8 mouse cellular contexts compared by ENCODE assay signal in genomic region chr16:32867919-32868552, GRCm38 (mm10). TPM values are rescaled to one million over a fixed set of nuclear protein-coding genes. Genes with fewer than 3 reads are reported as not detected.
DNase-seq lines count a peak whose midpoint lies in the region; ATAC-seq and TF ChIP-seq lines count a peak whose summit lies in the region.

No protein-coding gene starts in this region.

- H3K36me3 ChIP-seq in embryonic facial prominence, embryonic 13.5 days: 0 out of 2 replicates have a peak, but pooled peaks cover 3% of the 10 kb centered on the region
- no peaks in the 10 kb centered on the region for H3K36me3 ChIP-seq in kidney, adult 2 months (ENCODE audit: control insufficient read depth, insufficient read depth, low read length)
- H3K36me3 ChIP-seq in limb, embryonic 12.5 days: 0 out of 2 replicates have a peak, but pooled peaks cover 5% of the 10 kb centered on the region
- H3K36me3 ChIP-seq in midbrain, embryonic 15.5 days (replicated peaks): no peaks in the 10 kb centered on the region
- H3K36me3 ChIP-seq in spleen, adult 2 months (ENCODE audit: control insufficient read depth, insufficient read depth, low read length): peaks cover 5% of the 10 kb centered on the region

- H3K4me3 ChIP-seq in embryonic facial prominence, embryonic 13.5 days: peak overlapping the region; percentile 71
- peak overlapping the region; percentile 87 for H3K4me3 ChIP-seq in kidney, adult 2 months (ENCODE audit: insufficient read depth, low read depth, low read length)
- peak overlapping the region; percentile 84 for H3K4me3 ChIP-seq in limb, embryonic 12.5 days (replicated peaks)
- peak overlapping the region; percentile 92 for H3K4me3 ChIP-seq in midbrain, embryonic 15.5 days
- H3K4me3 ChIP-seq in spleen, adult 2 months (ENCODE audit: extremely low read depth, insufficient read depth, insufficient read length): peak overlapping the region; percentile 83

- H3K9me3 ChIP-seq in embryonic facial prominence, embryonic 13.5 days: no peaks in the 10 kb centered on the region
- no peaks in the 10 kb centered on the region for H3K9me3 ChIP-seq in limb, embryonic 12.5 days
- H3K9me3 ChIP-seq in midbrain, embryonic 15.5 days: no peaks in the 10 kb centered on the region

- TF ChIP-seq CTCF in kidney, adult 2 months (conservative IDR thresholded peaks at IDR 0.05; ENCODE audit: insufficient read depth, insufficient read length, low read depth, low read length): no peak
- no peak for TF ChIP-seq CTCF in spleen, adult 2 months (IDR thresholded peaks at IDR 0.05; ENCODE audit: extremely low read depth, insufficient read depth, insufficient read length, insufficient replicate concordance)

- under 1% methylated on average over 35 of the region's 35 CpGs for WGBS in embryonic facial prominence, embryonic 13.5 days
- WGBS in kidney, adult 2 months: under 1% methylated on average over 35 of the region's 35 CpGs
- under 1% methylated on average over 35 of the region's 35 CpGs for WGBS in limb, embryonic 12.5 days
- WGBS in midbrain, embryonic 15.5 days: 0% methylated on average over 35 of the region's 35 CpGs
- WGBS in spleen, adult 2 months: under 1% methylated on average over 35 of the region's 35 CpGs

- H3K27me3 ChIP-seq in embryonic facial prominence, embryonic 13.5 days: no peaks in the 10 kb centered on the region
- H3K27me3 ChIP-seq in kidney, adult 2 months (replicated peaks; ENCODE audit: control insufficient read depth, insufficient read depth, low read length): no peaks in the 10 kb centered on the region
- no peaks in the 10 kb centered on the region for H3K27me3 ChIP-seq in limb, embryonic 12.5 days
- H3K27me3 ChIP-seq in midbrain, embryonic 15.5 days (replicated peaks): no peaks in the 10 kb centered on the region
- H3K27me3 ChIP-seq in spleen, adult 2 months (ENCODE audit: control insufficient read depth, insufficient read depth, low read length): no peaks in the 10 kb centered on the region

- peaks cover 14% of the 10 kb centered on the region for H3K4me1 ChIP-seq in embryonic facial prominence, embryonic 13.5 days
- H3K4me1 ChIP-seq in kidney, adult 2 months (ENCODE audit: control insufficient read depth, insufficient read depth, low read length): peaks cover 19% of the 10 kb centered on the region
- H3K4me1 ChIP-seq in limb, embryonic 12.5 days (replicated peaks): peaks cover 12% of the 10 kb centered on the region
- peaks cover 28% of the 10 kb centered on the region for H3K4me1 ChIP-seq in midbrain, embryonic 15.5 days
- H3K4me1 ChIP-seq in spleen, adult 2 months (ENCODE audit: control insufficient read depth, insufficient read depth, insufficient read length): peaks cover 10% of the 10 kb centered on the region; the same call in 1 of the 2 replicates

- TF ChIP-seq POLR2A in kidney, adult 2 months (IDR thresholded peaks at IDR 0.05; ENCODE audit: low read depth, low read length): peak; percentile 44
- TF ChIP-seq POLR2A in spleen, adult 2 months (IDR thresholded peaks at IDR 0.05; ENCODE audit: low read depth, low read length): peak; percentile 60

- peak overlapping the region; percentile 61 for H3K27ac ChIP-seq in embryonic facial prominence, embryonic 13.5 days
- H3K27ac ChIP-seq in kidney, adult 2 months (ENCODE audit: insufficient read depth, low read depth, low read length): peak overlapping the region; percentile 58
- no peak overlapping the region for H3K27ac ChIP-seq in limb, embryonic 12.5 days
- peak overlapping the region; percentile 90 for H3K27ac ChIP-seq in midbrain, embryonic 15.5 days
- H3K27ac ChIP-seq in spleen, adult 2 months (ENCODE audit: insufficient read depth, low read length): peak overlapping the region; percentile 88

- ATAC-seq in embryonic facial prominence, embryonic 13.5 days (ENCODE audit: insufficient number of reproducible peaks, insufficient read depth, low FRiP score, low TSS enrichment, low read depth): peak; percentile 95
- ATAC-seq in limb, embryonic 12.5 days (ENCODE audit: insufficient number of reproducible peaks, insufficient read depth, low FRiP score, low TSS enrichment, low read depth): peak; percentile 99
- ATAC-seq in midbrain, embryonic 15.5 days (replicated peaks): peak; percentile 100

- H3K4me2 ChIP-seq in embryonic facial prominence, embryonic 13.5 days: peak overlapping the region; percentile 84
- peak overlapping the region; percentile 88 for H3K4me2 ChIP-seq in limb, embryonic 12.5 days
- H3K4me2 ChIP-seq in midbrain, embryonic 15.5 days: peak overlapping the region; percentile 79

- H3K9ac ChIP-seq in embryonic facial prominence, embryonic 13.5 days: peak overlapping the region; percentile 84
- H3K9ac ChIP-seq in limb, embryonic 12.5 days (replicated peaks): peak overlapping the region; percentile 79
- H3K9ac ChIP-seq in midbrain, embryonic 15.5 days: peak overlapping the region; percentile 94

- peak; percentile 95 for DNase-seq in 3134 (ENCODE audit: extremely low read depth, insufficient read length, low spot score)
- DNase-seq in adrenal gland, postnatal 36 days: peak; percentile 92 to 93
- DNase-seq in heart, adult 18-20 months: peak; percentile 96 to 97
- peak; percentile 96 for DNase-seq in kidney, adult 2 months
- DNase-seq in spleen, adult 2 months (ENCODE audit: low read depth in 1 of 2, low spot score in 2 of 2): peak; percentile 74 to 89

RNA-seq across cellular contexts. Expression of gene Fyttd1, which starts 9.3 kb away (rescaled TPM):
- 100 to 1,000 TPM; 104 to 118 TPM for total RNA-seq in adrenal gland, postnatal 36 days (2021)
- 108 and 114 TPM in 2 replicates for polyA plus RNA-seq in embryonic facial prominence, embryonic 13.5 days (2015; fragmentation: Nextera tagmentation; extraction: Ambion mirVana)
- 100 to 1,000 TPM; 105 to 106 TPM for total RNA-seq in heart, adult 18-20 months (2021)
- 6.2 and 9.0 TPM in 2 replicates for polyA plus RNA-seq in kidney, adult 2 months (2012; rRNA removed)
- polyA plus RNA-seq in limb, embryonic 12.5 days (2016; fragmentation: Nextera tagmentation; extraction: Ambion mirVana): 118 and 121 TPM in 2 replicates
- 100 and 110 TPM in 2 replicates for polyA plus RNA-seq in midbrain, embryonic 15.5 days (2015; fragmentation: Nextera tagmentation; extraction: Ambion mirVana)
- polyA plus RNA-seq in spleen, adult 2 months (2012; rRNA removed): 3.7 and 4.1 TPM in 2 replicates

RNA-seq across cellular contexts. Expression of gene Rubcn, which starts 9.5 kb away (rescaled TPM):
- 10 to 100 TPM; 26.7 to 29.9 TPM for total RNA-seq in adrenal gland, postnatal 36 days (2021)
- 16.0 and 20.3 TPM in 2 replicates for polyA plus RNA-seq in embryonic facial prominence, embryonic 13.5 days (2015; fragmentation: Nextera tagmentation; extraction: Ambion mirVana)
- total RNA-seq in heart, adult 18-20 months (2021): 10 to 100 TPM; 28.3 to 29.7 TPM
- polyA plus RNA-seq in kidney, adult 2 months (2012; rRNA removed): 36.9 and 38.9 TPM in 2 replicates
- polyA plus RNA-seq in limb, embryonic 12.5 days (2016; fragmentation: Nextera tagmentation; extraction: Ambion mirVana): 16.3 and 19.3 TPM in 2 replicates
- 37.3 and 38.0 TPM in 2 replicates for polyA plus RNA-seq in midbrain, embryonic 15.5 days (2015; fragmentation: Nextera tagmentation; extraction: Ambion mirVana)
- 74.6 and 88.1 TPM in 2 replicates for polyA plus RNA-seq in spleen, adult 2 months (2012; rRNA removed)

RNA-seq across cellular contexts. Expression of gene Lrch3, which starts 45.9 kb away (rescaled TPM):
- 10 to 100 TPM; 30.5 to 34.4 TPM for total RNA-seq in adrenal gland, postnatal 36 days (2021)
- 32.7 and 34.1 TPM in 2 replicates for polyA plus RNA-seq in embryonic facial prominence, embryonic 13.5 days (2015; fragmentation: Nextera tagmentation; extraction: Ambion mirVana)
- 10 to 100 TPM; 19.9 to 21.4 TPM for total RNA-seq in heart, adult 18-20 months (2021)
- 20.6 and 21.0 TPM in 2 replicates for polyA plus RNA-seq in kidney, adult 2 months (2012; rRNA removed)
- polyA plus RNA-seq in limb, embryonic 12.5 days (2016; fragmentation: Nextera tagmentation; extraction: Ambion mirVana): 40.6 and 41.3 TPM in 2 replicates
- polyA plus RNA-seq in midbrain, embryonic 15.5 days (2015; fragmentation: Nextera tagmentation; extraction: Ambion mirVana): 43.0 and 56.3 TPM in 2 replicates
- polyA plus RNA-seq in spleen, adult 2 months (2012; rRNA removed): 16.9 and 20.1 TPM in 2 replicates

RNA-seq across cellular contexts. Expression of gene Smbd1, which starts 57.8 kb away (rescaled TPM):
- not detected for total RNA-seq in adrenal gland, postnatal 36 days (2021)
- not detected in 2 replicates for polyA plus RNA-seq in embryonic facial prominence, embryonic 13.5 days (2015; fragmentation: Nextera tagmentation; extraction: Ambion mirVana)
- not detected for total RNA-seq in heart, adult 18-20 months (2021)
- polyA plus RNA-seq in kidney, adult 2 months (2012; rRNA removed): not detected in 2 replicates
- polyA plus RNA-seq in limb, embryonic 12.5 days (2016; fragmentation: Nextera tagmentation; extraction: Ambion mirVana): not detected in 2 replicates
- not detected in 2 replicates for polyA plus RNA-seq in midbrain, embryonic 15.5 days (2015; fragmentation: Nextera tagmentation; extraction: Ambion mirVana)
- not detected in 2 replicates for polyA plus RNA-seq in spleen, adult 2 months (2012; rRNA removed)

Comparison
In these comparisons a context has a peak if more than half of its experiments do, and no peak if none do; other contexts are left out.
1. RNA of gene Fyttd1, which starts 9.3 kb away (polyA plus RNA-seq): 118 to 121 TPM in limb, embryonic 12.5 days, 100 to 110 TPM in midbrain, embryonic 15.5 days and 108 to 114 TPM in embryonic facial prominence, embryonic 13.5 days; 6.2 to 9.0 TPM in kidney, adult 2 months and 3.7 to 4.1 TPM in spleen, adult 2 months; every median in the first group is over 10 times any median in the second.
2. Peak in every context shown above with its lines, with median percentiles within 50 percentile points of each other: DNase-seq, ATAC-seq, H3K4me2 ChIP-seq, H3K4me3 ChIP-seq and H3K9ac ChIP-seq.